Mouse (Mus musculus): ENCODE results near the gene Col19a1. TPM values are rescaled to one million over a fixed set of nuclear protein-coding genes. Genes with fewer than 3 reads are reported as not detected.
A peak's percentile ranks its signal among the peaks of the same experiment; 100 is the strongest.

Gene Col19a1
- polyA plus RNA-seq, 1 experiment from 2014 or later, result 5.5 TPM

DNA sequence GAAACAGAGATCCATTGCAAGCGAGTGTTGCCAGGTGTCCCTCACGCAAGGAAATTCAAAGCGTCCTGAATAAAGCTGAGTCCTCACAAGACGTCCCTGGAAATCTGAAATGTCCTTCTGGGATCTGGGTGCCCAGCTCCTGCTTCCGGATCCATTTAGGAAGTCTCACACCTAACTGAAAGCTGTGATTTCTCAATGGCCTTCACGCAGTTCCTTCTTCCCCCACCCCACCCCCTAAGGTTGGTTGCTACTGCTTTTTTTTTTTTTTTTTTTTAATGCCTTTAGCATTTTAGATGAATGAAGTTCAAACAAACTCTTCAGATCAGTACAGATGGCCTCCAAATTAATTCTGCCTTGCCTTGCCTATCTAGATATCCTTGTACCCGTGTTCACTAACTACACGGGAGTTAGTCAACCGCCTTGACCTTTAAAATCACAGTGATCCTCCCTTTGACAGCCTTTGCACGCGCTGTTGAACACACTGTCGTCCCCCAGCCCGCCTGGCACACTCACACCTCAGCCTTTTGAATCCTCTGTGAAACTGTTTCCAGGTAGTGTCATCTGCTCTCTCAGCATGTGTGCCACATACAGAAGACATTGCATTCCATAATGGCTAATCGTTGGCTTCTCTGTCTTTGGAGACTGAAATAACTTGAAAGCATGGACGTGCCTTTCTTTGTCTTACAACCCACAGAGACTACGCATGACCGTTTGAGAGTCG, 36.6 kb downstream of the Col19a1 start:
- no peak overlapping the region for H3K27ac ChIP-seq (ENCODE audit: low read length)
- WGBS, result 70% methylated on average over 18 of the region's 18 CpGs
- H3K4me2 ChIP-seq (ENCODE audit: low read depth, low read length), result peak overlapping the region; percentile 36; the same call in 1 of the 2 replicates
- no peaks in the 10 kb centered on the region for H3K36me3 ChIP-seq (ENCODE audit: control insufficient read depth, insufficient read depth, low read length)
- ATAC-seq (ENCODE audit: insufficient read depth, low FRiP score), result no peak
- H3K9me3 ChIP-seq (replicated peaks; ENCODE audit: control insufficient read depth, low read length), result no peaks in the 10 kb centered on the region
- H3K27me3 ChIP-seq (ENCODE audit: control insufficient read depth, insufficient read depth, low read length), result no peaks in the 10 kb centered on the region
- no peak overlapping the region for H3K4me3 ChIP-seq (replicated peaks; ENCODE audit: low read length)
- H3K9ac ChIP-seq (ENCODE audit: low read length), result no peak overlapping the region
- H3K4me1 ChIP-seq (ENCODE audit: control insufficient read depth, insufficient read depth, low read length), result peaks cover 3% of the 10 kb centered on the region

DNA sequence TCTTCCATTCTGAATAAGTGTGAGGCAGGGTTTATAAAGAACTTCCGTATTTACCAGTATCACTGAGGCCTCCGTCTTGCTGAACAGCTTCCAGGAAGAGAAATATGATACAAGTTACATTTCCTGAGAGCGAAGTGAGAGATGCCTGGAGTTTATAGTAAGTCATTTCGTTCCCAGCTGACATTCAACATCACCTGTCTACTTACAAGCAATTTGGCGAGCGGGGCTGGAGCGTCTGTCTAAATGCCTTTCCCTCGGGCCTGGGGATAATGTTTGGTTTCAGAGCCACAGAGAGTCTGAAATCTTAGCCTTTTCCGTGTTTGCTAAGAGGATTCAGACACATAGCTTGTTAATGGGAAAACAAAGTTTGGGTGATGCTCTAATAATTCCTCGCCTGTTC, 37.2 kb downstream of the Col19a1 start:
- H3K9ac ChIP-seq (ENCODE audit: low read length), result no peak overlapping the region
- H3K27ac ChIP-seq (ENCODE audit: low read length), result no peak overlapping the region
- 35% methylated on average over 10 of the region's 10 CpGs for WGBS
- peak overlapping the region; percentile 36; the same call in 1 of the 2 replicates for H3K4me2 ChIP-seq (ENCODE audit: low read depth, low read length)
- no peak overlapping the region; the same call in 1 of the 2 replicates for H3K4me3 ChIP-seq (replicated peaks; ENCODE audit: low read length)
- H3K36me3 ChIP-seq (ENCODE audit: control insufficient read depth, insufficient read depth, low read length), result no peaks in the 10 kb centered on the region
- no peaks in the 10 kb centered on the region for H3K9me3 ChIP-seq (replicated peaks; ENCODE audit: control insufficient read depth, low read length)
- no peaks in the 10 kb centered on the region for H3K27me3 ChIP-seq (ENCODE audit: control insufficient read depth, insufficient read depth, low read length)
- peaks cover 3% of the 10 kb centered on the region for H3K4me1 ChIP-seq (ENCODE audit: control insufficient read depth, insufficient read depth, low read length)
- ATAC-seq (ENCODE audit: insufficient read depth, low FRiP score), result no peak

- Histone ChIP-seq H3K27me3 (ENCODE audit: control insufficient read depth, insufficient read depth, low read length) (no peaks in the 10 kb centered on the region), H3K4me1 (ENCODE audit: control insufficient read depth, insufficient read depth, low read length) (peaks cover under 1% of the 10 kb centered on the region), H3K9me3 (replicated peaks; ENCODE audit: control insufficient read depth, low read length) (no peaks in the 10 kb centered on the region), H3K4me2 (ENCODE audit: low read depth, low read length) (no peak overlapping the region), H3K4me3 (replicated peaks; ENCODE audit: low read length) (no peak overlapping the region), H3K27ac (ENCODE audit: low read length) (no peak overlapping the region), H3K36me3 (ENCODE audit: control insufficient read depth, insufficient read depth, low read length) (no peaks in the 10 kb centered on the region), H3K9ac (ENCODE audit: low read length) (no peak overlapping the region)
- no peak for ATAC-seq (ENCODE audit: insufficient read depth, low FRiP score)
- 75% methylated on average over 8 of the region's 8 CpGs for WGBS
Measured at GRCm38 (mm10) chr1:24549050-24549449, 38.2 kb downstream of the Col19a1 start.

GRCm38 (mm10) chr1:24547574-24547973, 39.7 kb downstream of the Col19a1 start:
- H3K27me3 ChIP-seq (ENCODE audit: control insufficient read depth, insufficient read depth, low read length), result no peaks in the 10 kb centered on the region
- no peak overlapping the region for H3K4me3 ChIP-seq (replicated peaks; ENCODE audit: low read length)
- H3K4me2 ChIP-seq (ENCODE audit: low read depth, low read length), result no peak overlapping the region
- WGBS, result 63% methylated on average over 1 of the region's 1 CpGs
- no peaks in the 10 kb centered on the region for H3K9me3 ChIP-seq (replicated peaks; ENCODE audit: control insufficient read depth, low read length)
- no peak overlapping the region for H3K27ac ChIP-seq (ENCODE audit: low read length)
- no peaks in the 10 kb centered on the region; the same call in 1 of the 2 replicates for H3K4me1 ChIP-seq (ENCODE audit: control insufficient read depth, insufficient read depth, low read length)
- no peaks in the 10 kb centered on the region for H3K36me3 ChIP-seq (ENCODE audit: control insufficient read depth, insufficient read depth, low read length)
- H3K9ac ChIP-seq (ENCODE audit: low read length), result no peak overlapping the region
- ATAC-seq (ENCODE audit: insufficient read depth, low FRiP score), result no peak

DNA sequence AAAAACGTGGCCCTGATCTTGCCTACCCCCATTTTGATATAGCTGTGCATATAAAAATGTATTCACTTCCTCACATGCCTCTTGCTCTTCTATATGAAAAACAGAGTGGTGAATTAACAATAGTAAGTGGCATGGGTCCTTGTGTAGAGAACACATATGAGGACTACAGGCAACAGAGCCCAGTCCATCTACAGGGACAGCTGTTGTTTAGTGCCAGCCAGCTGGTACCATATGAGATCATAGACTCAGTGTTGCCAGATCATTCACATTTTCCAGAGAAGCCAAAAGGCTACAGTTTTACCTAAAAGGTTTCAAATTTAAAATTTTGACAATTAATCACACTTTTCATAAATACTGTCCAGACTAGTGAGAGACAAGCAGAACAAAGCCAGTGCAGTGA, 47.4 kb downstream of the Col19a1 start:
- no peaks in the 10 kb centered on the region for H3K36me3 ChIP-seq (ENCODE audit: control insufficient read depth, insufficient read depth, low read length)
- no peaks in the 10 kb centered on the region for H3K4me1 ChIP-seq (ENCODE audit: control insufficient read depth, insufficient read depth, low read length)
- H3K27ac ChIP-seq (ENCODE audit: low read length), result no peak overlapping the region
- H3K27me3 ChIP-seq (ENCODE audit: control insufficient read depth, insufficient read depth, low read length), result no peaks in the 10 kb centered on the region
- H3K9ac ChIP-seq (ENCODE audit: low read length), result no peak overlapping the region
- no peak for ATAC-seq (ENCODE audit: insufficient read depth, low FRiP score)
- no peak overlapping the region for H3K4me3 ChIP-seq (replicated peaks; ENCODE audit: low read length)
- 71% methylated on average over 1 of the region's 1 CpGs for WGBS
- no peak overlapping the region for H3K4me2 ChIP-seq (ENCODE audit: low read depth, low read length)
- no peaks in the 10 kb centered on the region for H3K9me3 ChIP-seq (replicated peaks; ENCODE audit: control insufficient read depth, low read length)

GRCm38 (mm10) chr1:24527194-24527593, 60.1 kb downstream of the Col19a1 start:
- H3K4me1 ChIP-seq (ENCODE audit: control insufficient read depth, insufficient read depth, low read length), result no peaks in the 10 kb centered on the region
- 45% methylated on average over 2 of the region's 2 CpGs for WGBS
- no peaks in the 10 kb centered on the region for H3K27me3 ChIP-seq (ENCODE audit: control insufficient read depth, insufficient read depth, low read length)
- H3K27ac ChIP-seq (ENCODE audit: low read length), result no peak overlapping the region
- ATAC-seq (ENCODE audit: insufficient read depth, low FRiP score), result no peak
- H3K4me3 ChIP-seq (replicated peaks; ENCODE audit: low read length), result no peak overlapping the region
- H3K36me3 ChIP-seq (ENCODE audit: control insufficient read depth, insufficient read depth, low read length), result no peaks in the 10 kb centered on the region
- H3K4me2 ChIP-seq (ENCODE audit: low read depth, low read length), result no peak overlapping the region
- H3K9ac ChIP-seq (ENCODE audit: low read length), result no peak overlapping the region
- H3K9me3 ChIP-seq (replicated peaks; ENCODE audit: control insufficient read depth, low read length), result no peaks in the 10 kb centered on the region

DNA sequence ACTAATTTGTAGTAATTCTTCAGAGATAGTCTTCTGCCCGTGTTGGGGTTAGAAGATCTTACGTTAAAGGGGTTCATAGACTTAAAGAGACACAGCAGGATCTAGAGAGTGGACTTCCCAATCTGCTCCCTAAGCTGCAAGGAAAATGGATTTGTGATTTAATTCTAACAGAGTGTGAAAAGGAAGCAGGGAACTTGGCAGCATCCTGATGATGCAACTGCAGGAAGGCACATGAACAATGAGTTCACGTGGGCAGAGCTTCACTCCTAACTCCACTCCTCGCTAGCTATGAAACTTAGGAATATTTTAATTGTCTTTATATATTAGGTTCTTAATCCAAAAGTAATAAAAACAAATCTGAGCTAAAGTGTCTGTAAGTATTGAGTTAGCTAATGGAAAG, 69.8 kb downstream of the Col19a1 start:
- no peak for ATAC-seq (ENCODE audit: insufficient read depth, low FRiP score)
- Histone ChIP-seq H3K27ac (ENCODE audit: low read length) (no peak overlapping the region), H3K4me2 (ENCODE audit: low read depth, low read length) (no peak overlapping the region), H3K9me3 (replicated peaks; ENCODE audit: control insufficient read depth, low read length) (no peaks in the 10 kb centered on the region), H3K4me3 (replicated peaks; ENCODE audit: low read length) (no peak overlapping the region), H3K36me3 (ENCODE audit: control insufficient read depth, insufficient read depth, low read length) (no peaks in the 10 kb centered on the region), H3K27me3 (ENCODE audit: control insufficient read depth, insufficient read depth, low read length) (no peaks in the 10 kb centered on the region), H3K9ac (ENCODE audit: low read length) (no peak overlapping the region), H3K4me1 (ENCODE audit: control insufficient read depth, insufficient read depth, low read length) (no peaks in the 10 kb centered on the region)
- WGBS, result 66% methylated on average over 4 of the region's 4 CpGs

- Histone ChIP-seq H3K9ac (ENCODE audit: low read length) (no peak overlapping the region), H3K27me3 (ENCODE audit: control insufficient read depth, insufficient read depth, low read length) (no peaks in the 10 kb centered on the region), H3K9me3 (replicated peaks; ENCODE audit: control insufficient read depth, low read length) (no peaks in the 10 kb centered on the region), H3K27ac (ENCODE audit: low read length) (no peak overlapping the region), H3K4me3 (replicated peaks; ENCODE audit: low read length) (no peak overlapping the region), H3K36me3 (ENCODE audit: control insufficient read depth, insufficient read depth, low read length) (no peaks in the 10 kb centered on the region), H3K4me2 (ENCODE audit: low read depth, low read length) (no peak overlapping the region), H3K4me1 (ENCODE audit: control insufficient read depth, insufficient read depth, low read length) (no peaks in the 10 kb centered on the region)
- no peak for ATAC-seq (ENCODE audit: insufficient read depth, low FRiP score)
- 75% methylated on average over 5 of the region's 5 CpGs for WGBS
Measured at GRCm38 (mm10) chr1:24515341-24515740, 71.9 kb downstream of the Col19a1 start.

GRCm38 (mm10) chr1:24511536-24511935, 75.7 kb downstream of the Col19a1 start:
- Histone ChIP-seq H3K9ac (ENCODE audit: low read length) (no peak overlapping the region), H3K27ac (ENCODE audit: low read length) (no peak overlapping the region), H3K27me3 (ENCODE audit: control insufficient read depth, insufficient read depth, low read length) (no peaks in the 10 kb centered on the region), H3K4me2 (ENCODE audit: low read depth, low read length) (no peak overlapping the region), H3K4me3 (replicated peaks; ENCODE audit: low read length) (no peak overlapping the region), H3K4me1 (ENCODE audit: control insufficient read depth, insufficient read depth, low read length) (no peaks in the 10 kb centered on the region), H3K9me3 (replicated peaks; ENCODE audit: control insufficient read depth, low read length) (no peaks in the 10 kb centered on the region), H3K36me3 (ENCODE audit: control insufficient read depth, insufficient read depth, low read length) (no peaks in the 10 kb centered on the region)
- 67% methylated on average over 6 of the region's 6 CpGs for WGBS
- ATAC-seq (ENCODE audit: insufficient read depth, low FRiP score), result no peak

Measured in stomach, embryonic 16.5 days (tissue).